Mouse (Mus musculus): ENCODE measurements at regions not wholly inside any gene's neighbourhood (a gene's known extent, or its start where the extent isn't known, plus 50 kb on each side); places are given as distances from the start of the nearest gene placed in this dataset.

DNA sequence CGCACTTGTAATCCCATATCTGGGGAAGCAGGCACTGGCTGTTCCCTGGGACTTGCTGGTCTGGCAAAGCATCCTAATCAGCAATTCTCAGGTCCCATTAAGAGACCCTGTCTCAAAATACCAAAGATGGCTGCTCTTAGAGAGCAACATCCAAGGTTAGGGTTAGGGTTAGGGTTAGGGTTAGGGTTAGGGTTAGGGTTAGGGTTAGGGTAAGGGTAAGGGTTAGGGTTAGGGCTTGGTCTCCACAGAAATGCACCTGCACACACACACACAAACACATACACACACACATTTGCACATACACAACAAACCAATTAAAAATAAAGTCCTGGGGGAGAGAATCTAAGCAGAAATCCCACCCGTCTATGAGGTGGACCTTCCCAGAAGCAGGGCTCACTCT lies 195.8 kb upstream of the Tcerg1l start:
- Histone ChIP-seq H3K36me3 (ENCODE audit: control insufficient read depth, insufficient read depth, low read length) (no peaks in the 10 kb centered on the region), H3K4me3 (ENCODE audit: low read depth, low read length) (no peak overlapping the region), H3K4me2 (ENCODE audit: low read depth, severe bottlenecking) (no peak overlapping the region), H3K27me3 (ENCODE audit: control insufficient read depth, insufficient read depth, low read length) (no peaks in the 10 kb centered on the region), H3K27ac (replicated peaks; ENCODE audit: low read depth, low read length) (no peak overlapping the region), H3K9ac (ENCODE audit: low read length) (no peak overlapping the region), H3K9me3 (ENCODE audit: control insufficient read depth, low read length) (no peaks in the 10 kb centered on the region), H3K4me1 (ENCODE audit: control insufficient read depth, insufficient read depth, low read length) (no peaks in the 10 kb centered on the region)
- no peak for DNase-seq (ENCODE audit: low spot score)
- WGBS: 81% methylated on average over 2 of the region's 2 CpGs
- no peak for ATAC-seq (ENCODE audit: insufficient number of reproducible peaks, low FRiP score, low TSS enrichment, low read depth)

GRCm38 (mm10) chr7:138567352-138567751 lies 169.8 kb upstream of the Tcerg1l start:
- DNase-seq (ENCODE audit: low spot score): no peak
- Histone ChIP-seq H3K36me3 (ENCODE audit: control insufficient read depth, insufficient read depth, low read length) (no peaks in the 10 kb centered on the region), H3K27ac (replicated peaks; ENCODE audit: low read depth, low read length) (no peak overlapping the region), H3K9me3 (ENCODE audit: control insufficient read depth, low read length) (no peaks in the 10 kb centered on the region), H3K27me3 (ENCODE audit: control insufficient read depth, insufficient read depth, low read length) (no peaks in the 10 kb centered on the region), H3K4me3 (ENCODE audit: low read depth, low read length) (no peak overlapping the region), H3K4me1 (ENCODE audit: control insufficient read depth, insufficient read depth, low read length) (no peaks in the 10 kb centered on the region), H3K4me2 (ENCODE audit: low read depth, severe bottlenecking) (no peak overlapping the region), H3K9ac (ENCODE audit: low read length) (no peak overlapping the region)
- ATAC-seq (ENCODE audit: insufficient number of reproducible peaks, low FRiP score, low TSS enrichment, low read depth): no peak
- 75% methylated on average over 3 of the region's 3 CpGs for WGBS

DNA sequence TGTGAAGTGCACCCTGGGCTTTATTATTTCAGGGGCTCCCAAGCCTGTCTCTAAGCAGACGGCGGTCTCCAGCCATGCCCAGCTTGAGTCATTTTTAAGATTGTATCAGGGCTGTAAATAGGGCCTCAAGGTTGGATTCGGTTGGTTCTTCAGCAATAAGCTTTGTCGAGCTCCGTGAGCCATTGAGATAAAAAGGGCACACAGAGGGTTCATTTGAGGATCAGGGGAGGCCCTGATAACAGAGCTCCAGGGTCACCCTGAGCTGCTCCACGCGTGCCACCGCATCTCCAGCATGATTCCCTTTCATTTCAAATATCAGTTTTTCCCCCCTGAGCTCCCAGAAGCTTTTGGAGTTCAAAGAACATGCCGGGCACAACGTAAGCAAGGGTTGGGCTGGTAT lies 154.1 kb upstream of the Tcerg1l start:
- ATAC-seq (ENCODE audit: insufficient number of reproducible peaks, low FRiP score, low TSS enrichment, low read depth) (no peak), DNase-seq (ENCODE audit: low spot score) (no peak)
- Histone ChIP-seq H3K4me1 (ENCODE audit: control insufficient read depth, insufficient read depth, low read length) (no peaks in the 10 kb centered on the region), H3K36me3 (ENCODE audit: control insufficient read depth, insufficient read depth, low read length) (no peaks in the 10 kb centered on the region), H3K27ac (replicated peaks; ENCODE audit: low read depth, low read length) (no peak overlapping the region), H3K9ac (ENCODE audit: low read length) (no peak overlapping the region), H3K4me2 (ENCODE audit: low read depth, severe bottlenecking) (no peak overlapping the region), H3K27me3 (ENCODE audit: control insufficient read depth, insufficient read depth, low read length) (no peaks in the 10 kb centered on the region), H3K9me3 (ENCODE audit: control insufficient read depth, low read length) (no peaks in the 10 kb centered on the region), H3K4me3 (ENCODE audit: low read depth, low read length) (no peak overlapping the region)
- 90% methylated on average over 10 of the region's 10 CpGs for whole genome bisulfite sequencing

DNA sequence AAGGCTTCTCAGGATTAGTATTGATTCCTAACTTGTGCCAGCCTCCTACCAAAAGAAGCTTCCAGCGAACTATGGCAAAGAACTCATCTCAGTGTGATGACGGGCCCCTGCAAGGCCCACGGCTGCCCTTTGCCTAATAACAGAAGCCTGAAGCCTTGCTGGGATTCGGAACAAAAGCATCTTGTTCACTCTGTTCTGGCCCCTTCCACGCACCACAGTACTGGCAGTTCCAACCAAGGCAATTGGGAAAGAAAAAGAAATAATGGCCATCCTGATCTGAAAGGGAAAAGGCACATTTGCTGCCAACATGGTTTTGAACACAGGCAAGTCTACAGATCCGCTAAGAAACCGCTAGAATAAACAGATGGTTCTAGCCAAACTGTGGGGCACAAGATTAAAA lies 150.4 kb upstream of the Tcerg1l start:
- no peaks in the 10 kb centered on the region for H3K9me3 ChIP-seq (ENCODE audit: control insufficient read depth, low read length)
- H3K27ac ChIP-seq (replicated peaks; ENCODE audit: low read depth, low read length): no peak overlapping the region
- DNase-seq (ENCODE audit: low spot score) (no peak), ATAC-seq (ENCODE audit: insufficient number of reproducible peaks, low FRiP score, low TSS enrichment, low read depth) (no peak)
- no peak overlapping the region for H3K4me3 ChIP-seq (ENCODE audit: low read depth, low read length)
- H3K27me3 ChIP-seq (ENCODE audit: control insufficient read depth, insufficient read depth, low read length): no peaks in the 10 kb centered on the region
- H3K4me2 ChIP-seq (ENCODE audit: low read depth, severe bottlenecking): no peak overlapping the region
- no peak overlapping the region for H3K9ac ChIP-seq (ENCODE audit: low read length)
- WGBS: 84% methylated on average over 7 of the region's 7 CpGs
- no peaks in the 10 kb centered on the region for H3K4me1 ChIP-seq (ENCODE audit: control insufficient read depth, insufficient read depth, low read length)
- no peaks in the 10 kb centered on the region for H3K36me3 ChIP-seq (ENCODE audit: control insufficient read depth, insufficient read depth, low read length)

GRCm38 (mm10) chr7:138538048-138538831 lies 140.7 kb upstream of the Tcerg1l start:
- Histone ChIP-seq H3K9ac (ENCODE audit: low read length) (no peak overlapping the region), H3K4me3 (ENCODE audit: low read depth, low read length) (no peak overlapping the region), H3K27ac (replicated peaks; ENCODE audit: low read depth, low read length) (no peak overlapping the region), H3K4me2 (ENCODE audit: low read depth, severe bottlenecking) (no peak overlapping the region), H3K27me3 (ENCODE audit: control insufficient read depth, insufficient read depth, low read length) (no peaks in the 10 kb centered on the region), H3K9me3 (ENCODE audit: control insufficient read depth, low read length) (no peaks in the 10 kb centered on the region), H3K4me1 (ENCODE audit: control insufficient read depth, insufficient read depth, low read length) (no peaks in the 10 kb centered on the region), H3K36me3 (ENCODE audit: control insufficient read depth, insufficient read depth, low read length) (no peaks in the 10 kb centered on the region)
- DNase-seq (ENCODE audit: low spot score) (no peak), ATAC-seq (ENCODE audit: insufficient number of reproducible peaks, low FRiP score, low TSS enrichment, low read depth) (no peak)
- 72% methylated on average over 18 of the region's 18 CpGs for WGBS

GRCm38 (mm10) chr7:138526143-138526542 lies 128.6 kb upstream of the Tcerg1l start:
- Histone ChIP-seq H3K36me3 (ENCODE audit: control insufficient read depth, insufficient read depth, low read length) (no peaks in the 10 kb centered on the region), H3K9ac (ENCODE audit: low read length) (no peak overlapping the region), H3K4me2 (ENCODE audit: low read depth, severe bottlenecking) (no peak overlapping the region), H3K27me3 (ENCODE audit: control insufficient read depth, insufficient read depth, low read length) (no peaks in the 10 kb centered on the region), H3K4me3 (ENCODE audit: low read depth, low read length) (no peak overlapping the region), H3K9me3 (ENCODE audit: control insufficient read depth, low read length) (no peaks in the 10 kb centered on the region), H3K27ac (replicated peaks; ENCODE audit: low read depth, low read length) (no peak overlapping the region), H3K4me1 (ENCODE audit: control insufficient read depth, insufficient read depth, low read length) (no peaks in the 10 kb centered on the region)
- ATAC-seq (ENCODE audit: insufficient number of reproducible peaks, low FRiP score, low TSS enrichment, low read depth) (no peak), DNase-seq (ENCODE audit: low spot score) (no peak)
- WGBS: 90% methylated on average over 2 of the region's 2 CpGs

- Histone ChIP-seq H3K27me3 (ENCODE audit: control insufficient read depth, insufficient read depth, low read length) (no peaks in the 10 kb centered on the region), H3K36me3 (ENCODE audit: control insufficient read depth, insufficient read depth, low read length) (no peaks in the 10 kb centered on the region), H3K27ac (replicated peaks; ENCODE audit: low read depth, low read length) (no peak overlapping the region), H3K9me3 (ENCODE audit: control insufficient read depth, low read length) (no peaks in the 10 kb centered on the region), H3K4me2 (ENCODE audit: low read depth, severe bottlenecking) (no peak overlapping the region), H3K9ac (ENCODE audit: low read length) (no peak overlapping the region), H3K4me3 (ENCODE audit: low read depth, low read length) (no peak overlapping the region), H3K4me1 (ENCODE audit: control insufficient read depth, insufficient read depth, low read length) (no peaks in the 10 kb centered on the region)
- DNase-seq (ENCODE audit: low spot score) (no peak), ATAC-seq (ENCODE audit: insufficient number of reproducible peaks, low FRiP score, low TSS enrichment, low read depth) (no peak)
- 90% methylated on average over 3 of the region's 3 CpGs for WGBS
Observed at GRCm38 (mm10) chr7:138524936-138525335, 127.4 kb upstream of the Tcerg1l start.

DNA sequence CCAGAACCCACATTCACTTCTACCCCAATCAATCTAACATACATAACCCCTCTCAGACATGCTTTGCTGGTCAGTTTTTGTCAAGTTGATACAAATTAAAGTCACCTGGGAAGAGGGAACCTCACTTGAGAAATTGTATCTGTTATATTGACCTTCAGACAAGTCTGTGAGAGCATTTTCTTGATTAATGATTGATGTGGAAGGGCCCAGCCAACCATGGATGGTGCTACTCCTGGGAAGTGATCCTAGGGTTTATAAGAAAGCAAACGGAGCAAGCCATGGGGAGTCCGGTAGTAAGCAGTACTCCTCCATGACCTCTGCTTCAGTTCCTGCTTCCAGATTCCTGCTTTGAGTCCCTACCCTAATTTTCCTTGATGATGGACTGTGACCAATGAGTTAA lies 116.6 kb upstream of the Tcerg1l start:
- no peak overlapping the region for H3K4me3 ChIP-seq (ENCODE audit: low read depth, low read length)
- H3K4me2 ChIP-seq (ENCODE audit: low read depth, severe bottlenecking): no peak overlapping the region
- H3K9me3 ChIP-seq (ENCODE audit: control insufficient read depth, low read length): no peaks in the 10 kb centered on the region; the same call in 1 of the 2 replicates
- H3K9ac ChIP-seq (ENCODE audit: low read length): no peak overlapping the region
- no peaks in the 10 kb centered on the region for H3K4me1 ChIP-seq (ENCODE audit: control insufficient read depth, insufficient read depth, low read length)
- no peaks in the 10 kb centered on the region for H3K27me3 ChIP-seq (ENCODE audit: control insufficient read depth, insufficient read depth, low read length)
- no peaks in the 10 kb centered on the region for H3K36me3 ChIP-seq (ENCODE audit: control insufficient read depth, insufficient read depth, low read length)
- WGBS: 100% methylated on average over 2 of the region's 2 CpGs
- ATAC-seq (ENCODE audit: insufficient number of reproducible peaks, low FRiP score, low TSS enrichment, low read depth) (no peak), DNase-seq (ENCODE audit: low spot score) (no peak)
- no peak overlapping the region for H3K27ac ChIP-seq (replicated peaks; ENCODE audit: low read depth, low read length)

DNA sequence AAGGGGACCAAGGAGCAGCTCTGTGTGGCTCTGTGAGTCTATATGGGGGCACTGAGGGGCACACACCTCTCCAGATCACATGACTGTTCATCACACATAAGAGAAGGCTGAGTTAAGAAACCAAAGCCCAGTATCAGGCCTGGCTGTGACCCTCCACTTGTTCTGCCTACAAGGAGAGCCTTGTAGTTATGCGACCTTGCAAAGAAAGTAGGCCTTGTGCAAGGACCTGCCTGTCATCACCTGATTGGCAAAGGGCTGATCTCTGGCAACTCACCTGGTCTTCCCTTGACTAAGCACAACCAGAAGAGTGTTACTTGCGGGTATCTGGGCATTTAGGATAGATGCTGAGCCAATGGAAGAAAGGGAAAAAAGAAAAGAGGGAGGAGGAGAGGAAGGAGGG lies 107.7 kb upstream of the Tcerg1l start:
- WGBS: 93% methylated on average over 2 of the region's 2 CpGs
- DNase-seq (ENCODE audit: low spot score) (no peak), ATAC-seq (ENCODE audit: insufficient number of reproducible peaks, low FRiP score, low TSS enrichment, low read depth) (no peak)
- no peak overlapping the region for H3K4me3 ChIP-seq (ENCODE audit: low read depth, low read length)
- no peaks in the 10 kb centered on the region for H3K36me3 ChIP-seq (ENCODE audit: control insufficient read depth, insufficient read depth, low read length)
- no peaks in the 10 kb centered on the region for H3K9me3 ChIP-seq (ENCODE audit: control insufficient read depth, low read length)
- H3K27ac ChIP-seq (replicated peaks; ENCODE audit: low read depth, low read length): no peak overlapping the region
- H3K4me2 ChIP-seq (ENCODE audit: low read depth, severe bottlenecking): no peak overlapping the region
- H3K27me3 ChIP-seq (ENCODE audit: control insufficient read depth, insufficient read depth, low read length): no peaks in the 10 kb centered on the region
- H3K4me1 ChIP-seq (ENCODE audit: control insufficient read depth, insufficient read depth, low read length): no peaks in the 10 kb centered on the region
- H3K9ac ChIP-seq (ENCODE audit: low read length): no peak overlapping the region
